Mouse (Mus musculus) lung, adult 2 months (tissue): ENCODE results near the gene Pkd1l2. TPM values are rescaled to one million over a fixed set of nuclear protein-coding genes. Genes with fewer than 3 reads are reported as not detected.

ENCODE experiments used
- DNase-seq: peaks from one replicate; pipeline ENCODE4 v3.0.0; 2022
- H3K4me1 ChIP-seq: fragments of 200-500 bp; 2 replicates; pipeline ENCODE4 v1.6.1; 2011; ENCODE audit warnings: low read length; ENCODE audit not compliant: control insufficient read depth, insufficient read depth
- H3K4me3 ChIP-seq: fragments of 200-500 bp; replicated peaks from 2 replicates; pipeline ENCODE3; 2011; ENCODE audit warnings: low read depth, mild to moderate bottlenecking, control low read depth, low read length; ENCODE audit errors: extremely low read depth
- CTCF ChIP-seq: fragments of 200-500 bp; IDR thresholded peaks from 2 replicates; pipeline ENCODE4 v1.5.1; 2011; ENCODE audit warnings: mild to moderate bottlenecking, low read length, control low read depth; ENCODE audit not compliant: insufficient read depth
- POLR2A ChIP-seq: fragments of 200-500 bp; IDR thresholded peaks from 2 replicates; pipeline ENCODE4 v1.6.1; 2011; ENCODE audit warnings: low read depth, mild to moderate bottlenecking, control low read depth, low read length, borderline replicate concordance; ENCODE audit errors: extremely low read depth
- WGBS: fragments of 180-500 bp; shearing (Covaris S2); methylation state at CpG from one replicate; pipeline ENCODE4 v1.1.7; 2018; 5-methylcytosine and 5-hydroxymethylcytosine counted together
- polyA plus RNA-seq: library from polyadenylated mRNA; depleted of rRNA; stranded (reverse); fragments of >200 nt; gene quantifications from 2 replicates; pipeline ENCODE4 v1.2.3, GENCODE M21; 2012

Gene Pkd1l2
- polyA plus RNA-seq, 1 experiment = 0.06 TPM

- no peak overlapping the region for H3K4me3 ChIP-seq
- no peaks in the 10 kb centered on the region for H3K4me1 ChIP-seq
- DNase-seq = no peak
- TF ChIP-seq CTCF (no peak), POLR2A (no peak)
- 37% methylated on average over 8 of the region's 8 CpGs for WGBS
These were observed 3.3 kb upstream of the Pkd1l2 start for GRCm38 (mm10) chr8:117085521-117085920.

GRCm38 (mm10) chr8:117082947-117083559 lies 804 bp upstream of the Pkd1l2 start:
- no peak overlapping the region for H3K4me3 ChIP-seq
- TF ChIP-seq CTCF (no peak), POLR2A (no peak)
- 36% methylated on average over 9 of the region's 9 CpGs for WGBS
- no peak for DNase-seq
- H3K4me1 ChIP-seq = no peaks in the 10 kb centered on the region

GRCm38 (mm10) chr8:117079652-117080051 lies 2.6 kb downstream of the Pkd1l2 start:
- no peak for DNase-seq
- TF ChIP-seq POLR2A (no peak), CTCF (no peak)
- no peaks in the 10 kb centered on the region for H3K4me1 ChIP-seq

GRCm38 (mm10) chr8:117078367-117078926 lies 3.8 kb downstream of the Pkd1l2 start:
- 76% methylated on average over 7 of the region's 7 CpGs for WGBS
- Histone ChIP-seq H3K4me1 (no peaks in the 10 kb centered on the region), H3K4me3 (no peak overlapping the region)
- DNase-seq = no peak
- TF ChIP-seq CTCF (no peak), POLR2A (no peak)

More at GRCm38 (mm10) chr8:117079652-117080051, 2.6 kb downstream of the Pkd1l2 start:
- 74% methylated on average over 14 of the region's 14 CpGs for WGBS
- no peak overlapping the region for H3K4me3 ChIP-seq

GRCm38 (mm10) chr8:117074350-117075182 lies 7.7 kb downstream of the Pkd1l2 start:
- no peak overlapping the region for H3K4me3 ChIP-seq
- no peak for DNase-seq
- H3K4me1 ChIP-seq = no peaks in the 10 kb centered on the region
- WGBS = 50% methylated on average over 10 of the region's 10 CpGs
- no peak for TF ChIP-seq POLR2A
- no peak for TF ChIP-seq CTCF

- TF ChIP-seq POLR2A = no peak
- no peak for TF ChIP-seq CTCF
- DNase-seq = no peak
- 86% methylated on average over 1 of the region's 1 CpGs for WGBS
- Histone ChIP-seq H3K4me3 (no peak overlapping the region), H3K4me1 (no peaks in the 10 kb centered on the region)
These were observed 12.5 kb downstream of the Pkd1l2 start for GRCm38 (mm10) chr8:117069708-117070107.

GRCm38 (mm10) chr8:117068294-117068693 lies 14.0 kb downstream of the Pkd1l2 start:
- no peak for DNase-seq
- H3K4me3 ChIP-seq = no peak overlapping the region
- TF ChIP-seq CTCF = no peak
- TF ChIP-seq POLR2A = no peak
- H3K4me1 ChIP-seq = no peaks in the 10 kb centered on the region
- WGBS = 70% methylated on average over 13 of the region's 13 CpGs

- Histone ChIP-seq H3K4me3 (no peak overlapping the region), H3K4me1 (no peaks in the 10 kb centered on the region)
- no peak for DNase-seq
- TF ChIP-seq POLR2A = no peak
- TF ChIP-seq CTCF = no peak
- 74% methylated on average over 11 of the region's 11 CpGs for WGBS
These were observed 14.9 kb downstream of the Pkd1l2 start for GRCm38 (mm10) chr8:117067396-117067795.

GRCm38 (mm10) chr8:117066955-117067354 lies 15.3 kb downstream of the Pkd1l2 start:
- WGBS = 43% methylated on average over 7 of the region's 7 CpGs
- H3K4me3 ChIP-seq = no peak overlapping the region
- no peak for TF ChIP-seq CTCF
- TF ChIP-seq POLR2A = no peak
- no peak for DNase-seq
- H3K4me1 ChIP-seq = no peaks in the 10 kb centered on the region
